Mouse (Mus musculus) CH12.LX (cell line): ENCODE data around the gene Serac1.

Source experiments
- CHD2 ChIP-seq: IDR thresholded peaks from 2 replicates; pipeline ENCODE4 v1.6.1; 2011; ENCODE audit warnings: low read length, improper control_type of control experiment
- EP300 ChIP-seq: IDR thresholded peaks from 2 replicates; pipeline ENCODE4 v1.6.1; 2011; ENCODE audit warnings: low read length, improper control_type of control experiment
- HCFC1 ChIP-seq: IDR thresholded peaks from 2 replicates; pipeline ENCODE4 v1.6.1; 2012; ENCODE audit warnings: low read depth, mild to moderate bottlenecking, inconsistent platforms, low read length, improper control_type of control experiment
- NELFE ChIP-seq: IDR thresholded peaks from 2 replicates; pipeline ENCODE4 v1.6.1; 2011; ENCODE audit warnings: low read depth, low read length, improper control_type of control experiment
- SIN3A ChIP-seq: IDR thresholded peaks from 2 replicates; pipeline ENCODE4 v1.6.1; 2012; ENCODE audit warnings: low read length, improper control_type of control experiment, inconsistent platforms

- TF ChIP-seq HCFC1 (no peak), EP300 (no peak), SIN3A (no peak), CHD2 (no peak), NELFE (no peak; the same call in 1 of the 2 replicates)
Observed at GRCm38 (mm10) chr17:6005638-6006471, 73.7 kb downstream of the Serac1 start.
